Mouse (Mus musculus) layer of hippocampus, adult 2 months (tissue): ENCODE measurements around the gene Hpn. TPM values are rescaled to one million over a fixed set of nuclear protein-coding genes. Genes with fewer than 3 reads are reported as not detected.
A peak's percentile ranks its signal among the peaks of the same experiment; 100 is the strongest.

ENCODE experiments used
- DNase-seq, 2 experiments: peaks; one replicate each; pipeline ENCODE4 v3.0.0; 2022; ENCODE audit warnings: low spot score in 2 of 2
- H3K27ac ChIP-seq: fragments of 200-600 bp; 2 replicates; pipeline ENCODE4 v1.8.1; 2022
- H3K4me3 ChIP-seq: fragments of 200-600 bp; 2 replicates; pipeline ENCODE4 v1.8.1; 2022; ENCODE audit warnings: mild to moderate bottlenecking
- CTCF ChIP-seq: fragments of 200-600 bp; conservative IDR thresholded peaks from 2 replicates; pipeline ENCODE4 v1.8.1; 2022; ENCODE audit warnings: antibody characterized with exemption, mild to moderate bottlenecking, moderate library complexity
- total RNA-seq, 2 experiments: library from RNA; stranded (reverse); gene quantifications; 2 replicates each; pipeline ENCODE4 v1.2.3; 2021

Hpn gene
- total RNA-seq, 2 experiments from 2014 or later: 2.9 to 7.1 TPM

- Histone ChIP-seq H3K4me3 (peak within 1 kb of the TSS; percentile 54), H3K27ac (peak within 1 kb of the TSS; percentile 75)
- DNase-seq: no peak
- peak; percentile 39 for TF ChIP-seq CTCF
These were observed 63.6 kb downstream of the Hpn start, which contains the start of gene Fxyd7 for GRCm38 (mm10) chr7:31051321-31052021. TSS of gene Fxyd7 (minus strand) at chr7:31051467.

DNA sequence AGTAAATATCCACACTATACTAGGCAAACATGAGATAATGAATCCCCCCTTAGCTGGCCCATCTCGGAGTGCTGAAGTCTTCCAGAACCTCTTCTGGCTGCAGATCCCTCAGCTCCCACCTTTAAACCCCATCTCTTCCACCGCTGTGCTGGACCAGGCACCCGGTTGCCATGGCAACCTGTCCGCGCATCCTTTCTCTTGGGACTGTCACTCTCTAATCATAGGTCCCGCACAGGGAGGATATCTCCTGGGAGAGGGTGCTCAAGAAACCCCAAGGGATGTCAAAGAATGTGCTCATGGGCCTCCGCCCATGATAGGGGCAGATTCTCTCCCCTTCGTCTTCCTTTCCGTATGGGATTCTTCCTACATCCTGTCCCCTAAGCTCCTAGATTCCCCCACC, 64.2 kb downstream of the Hpn start:
- Histone ChIP-seq H3K4me3 (peak overlapping the region; percentile 54), H3K27ac (peak overlapping the region; percentile 75)
- no peak for DNase-seq
- no peak for TF ChIP-seq CTCF

DNA sequence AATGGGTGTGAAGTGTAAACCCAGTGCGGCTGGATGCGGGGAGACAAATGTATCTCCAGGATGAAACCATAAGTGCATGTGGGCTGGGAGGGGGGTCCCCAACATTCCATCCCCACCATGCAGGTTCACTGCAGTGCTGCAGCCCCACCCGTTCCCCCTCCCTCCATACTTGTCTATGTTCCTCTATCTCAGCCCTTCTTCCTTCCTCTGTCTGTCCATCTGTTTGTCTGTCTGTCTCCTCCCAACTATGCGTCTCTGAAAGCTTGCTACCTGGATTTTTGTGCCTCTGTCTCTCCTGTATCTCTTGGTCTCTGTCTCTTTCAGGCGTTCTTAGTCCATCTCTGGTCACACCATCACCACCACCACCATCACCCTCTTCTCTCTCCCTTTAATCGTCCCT, 64.6 kb downstream of the Hpn start:
- DNase-seq: no peak

DNA sequence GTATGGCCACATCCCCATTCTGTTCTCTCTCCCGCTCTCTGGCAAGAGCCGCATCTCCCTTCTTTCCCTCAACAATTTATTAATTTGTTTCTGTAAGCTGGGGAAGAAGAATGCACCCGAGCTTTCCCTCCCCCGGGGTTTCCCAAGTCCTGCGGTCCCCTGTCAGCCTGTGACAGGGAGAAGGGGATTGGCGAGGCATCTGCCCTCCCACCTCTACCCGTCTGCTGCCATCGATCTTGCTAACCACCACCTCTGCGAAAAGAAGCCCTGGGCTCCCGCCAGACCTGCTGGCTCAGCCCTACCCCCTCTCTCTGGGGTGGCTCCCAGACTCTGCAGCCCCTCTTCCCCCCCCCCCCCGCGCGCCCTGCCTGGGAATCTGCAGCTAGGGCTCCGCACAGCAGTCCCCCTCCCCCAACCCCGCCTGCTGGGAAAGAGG, 65.2 kb downstream of the Hpn start:
- Histone ChIP-seq H3K4me3 (peak overlapping the region; percentile 54), H3K27ac (peak overlapping the region; percentile 1; the same call in 1 of the 2 replicates)
- DNase-seq: no peak
- TF ChIP-seq CTCF: no peak

More for the DNA sequence above, 64.6 kb downstream of the Hpn start:
- no peak for TF ChIP-seq CTCF
- peak overlapping the region; percentile 54 for H3K4me3 ChIP-seq
- H3K27ac ChIP-seq: peak overlapping the region; percentile 75

- TF ChIP-seq CTCF: peak; percentile 45
- Histone ChIP-seq H3K4me3 (peak overlapping the region; percentile 54), H3K27ac (peak overlapping the region; percentile 1; the same call in 1 of the 2 replicates)
- no peak for DNase-seq
These were observed 65.8 kb downstream of the Hpn start for GRCm38 (mm10) chr7:31049135-31049845.

Other genes with a start within 250 kb of the Hpn start
- not detected for gene Cd22, start 234.9 kb downstream of the Hpn start, total RNA-seq
- gene Mag, start 200.4 kb downstream of the Hpn start, total RNA-seq: 100 to 1,000 TPM; 135 to 145 TPM
- not detected for gene Hamp2, start 190.6 kb downstream of the Hpn start, total RNA-seq
- gene Hamp, start 171.3 kb downstream of the Hpn start, total RNA-seq: not detected
- gene Usf2, start 158.5 kb downstream of the Hpn start, total RNA-seq: 100 to 1,000 TPM; 134 to 137 TPM
- 1 to 10 TPM; 7.5 to 8.6 TPM for gene Lsr, start 141.8 kb downstream of the Hpn start, total RNA-seq
- not detected for gene Fam187b, start 141.5 kb downstream of the Hpn start, total RNA-seq
- gene Fxyd5, start 72.8 kb downstream of the Hpn start, total RNA-seq: 10 to 100 TPM; 17.3 to 26.9 TPM
- gene Fxyd7, start 63.8 kb downstream of the Hpn start, total RNA-seq: 100 to 1,000 TPM; 117 to 121 TPM
- 100 to 1,000 TPM in 1 of 2 experiments, 10 to 100 TPM in 1; 90.9 to 114 TPM for gene Fxyd1, start 58.1 kb downstream of the Hpn start, total RNA-seq
- gene Lgi4, start 55.9 kb downstream of the Hpn start, total RNA-seq: 10 to 100 TPM; 37.9 to 41.9 TPM
- gene Fxyd3, start 38.6 kb downstream of the Hpn start, total RNA-seq: 1 to 10 TPM in 1 of 2 experiments, not detected in 1; 1.7 TPM
- gene Scn1b, start 11.7 kb upstream of the Hpn start, total RNA-seq: 100 to 1,000 TPM; 585 to 611 TPM
- 100 to 1,000 TPM; 118 to 124 TPM for gene Gramd1a, start 40.6 kb upstream of the Hpn start, total RNA-seq
- not detected for gene Scgb2b2, start 175.2 kb upstream of the Hpn start, total RNA-seq
- not detected for gene Scgb1b2, start 176.5 kb upstream of the Hpn start, total RNA-seq
- gene Scgb2b3, start 246.8 kb upstream of the Hpn start, total RNA-seq: not detected